Mouse (Mus musculus): Measurements from ENCODE around the gene Tmem86a. TPM values are rescaled to one million over a fixed set of nuclear protein-coding genes. Genes with fewer than 3 reads are reported as not detected.

Gene Tmem86a
- polyA plus RNA-seq, 1 experiment from 2014 or later: 30.2 TPM

DNA sequence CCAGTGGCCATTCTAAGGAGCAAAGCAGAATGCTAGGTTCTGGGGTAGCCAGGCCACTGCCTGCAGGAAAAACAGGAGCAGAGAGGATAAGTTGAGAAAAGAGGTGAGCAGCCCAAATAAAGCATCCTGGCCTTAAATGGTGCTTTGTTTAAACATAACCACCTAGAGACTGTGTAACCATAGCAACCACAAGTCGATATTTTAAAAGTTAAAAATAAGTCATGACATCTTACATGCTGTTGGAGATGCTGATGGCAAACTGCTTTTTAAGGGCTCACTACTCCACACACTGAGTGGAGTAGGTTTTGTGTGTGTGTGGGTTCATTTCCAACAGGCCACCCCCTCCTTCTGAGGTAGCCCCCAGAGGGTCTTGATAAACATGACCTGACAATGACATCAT, 34.7 kb downstream of the Tmem86a start:
- Histone ChIP-seq H3K9ac (no peak overlapping the region), H3K4me2 (no peak overlapping the region), H3K27ac (no peak overlapping the region), H3K27me3 (no peaks in the 10 kb centered on the region), H3K36me3 (no peaks in the 10 kb centered on the region), H3K9me3 (replicated peaks) (no peaks in the 10 kb centered on the region), H3K4me1 (peaks cover 5% of the 10 kb centered on the region), H3K4me3 (replicated peaks) (no peak overlapping the region)
- no peak for ATAC-seq (replicated peaks; ENCODE audit: low FRiP score)
- WGBS: 84% methylated on average over 1 of the region's 1 CpGs

DNA sequence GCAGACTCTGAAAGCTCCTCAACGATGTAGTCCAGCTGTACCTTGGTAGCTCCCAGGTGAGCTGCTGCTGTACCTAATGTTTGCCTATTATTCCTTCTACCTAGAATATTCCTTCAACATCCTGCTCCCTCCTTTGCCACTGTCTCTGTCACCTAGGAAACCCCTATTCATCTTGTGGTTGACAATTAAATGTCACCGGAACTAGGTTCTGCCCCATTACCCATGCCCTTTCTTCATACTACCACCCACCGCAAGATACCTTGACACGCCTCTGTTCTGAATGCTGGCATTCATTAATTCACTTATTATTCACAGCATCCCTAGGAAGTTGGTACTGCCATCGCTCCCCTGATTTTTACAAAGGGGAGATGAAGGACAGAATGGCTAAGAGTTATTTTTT, 43.5 kb downstream of the Tmem86a start:
- Histone ChIP-seq H3K36me3 (no peaks in the 10 kb centered on the region), H3K27me3 (no peaks in the 10 kb centered on the region), H3K27ac (no peak overlapping the region), H3K4me2 (no peak overlapping the region), H3K9me3 (replicated peaks) (no peaks in the 10 kb centered on the region), H3K4me3 (replicated peaks) (no peak overlapping the region), H3K4me1 (no peaks in the 10 kb centered on the region), H3K9ac (no peak overlapping the region)
- ATAC-seq (replicated peaks; ENCODE audit: low FRiP score): no peak
- 60% methylated on average over 5 of the region's 5 CpGs for WGBS

DNA sequence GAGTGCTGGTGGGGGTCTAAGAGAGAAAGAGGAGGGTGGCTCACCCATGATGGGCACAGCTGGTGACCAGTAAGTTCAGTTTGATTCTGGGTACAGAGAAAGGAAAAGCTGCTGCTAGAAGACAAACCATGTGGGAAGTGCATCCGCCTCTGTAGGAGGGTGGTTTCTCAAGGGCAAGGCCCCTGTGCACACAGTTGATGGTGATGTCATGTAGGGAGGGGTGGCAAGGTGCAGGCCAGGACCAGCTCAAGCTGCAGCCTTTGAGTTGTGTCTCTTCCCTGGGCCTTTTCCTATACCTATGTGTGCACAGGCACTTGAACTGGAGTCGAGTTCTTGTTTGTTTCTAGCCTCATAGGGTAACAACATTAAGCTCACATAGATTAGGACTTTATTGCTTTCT, 44.6 kb downstream of the Tmem86a start:
- no peak overlapping the region for H3K9ac ChIP-seq
- no peaks in the 10 kb centered on the region for H3K27me3 ChIP-seq
- ATAC-seq (replicated peaks; ENCODE audit: low FRiP score): no peak
- H3K4me1 ChIP-seq: no peaks in the 10 kb centered on the region
- H3K27ac ChIP-seq: no peak overlapping the region
- H3K4me2 ChIP-seq: no peak overlapping the region
- H3K36me3 ChIP-seq: no peaks in the 10 kb centered on the region
- H3K9me3 ChIP-seq (replicated peaks): no peaks in the 10 kb centered on the region
- WGBS: 78% methylated on average over 2 of the region's 2 CpGs
- H3K4me3 ChIP-seq (replicated peaks): no peak overlapping the region

DNA sequence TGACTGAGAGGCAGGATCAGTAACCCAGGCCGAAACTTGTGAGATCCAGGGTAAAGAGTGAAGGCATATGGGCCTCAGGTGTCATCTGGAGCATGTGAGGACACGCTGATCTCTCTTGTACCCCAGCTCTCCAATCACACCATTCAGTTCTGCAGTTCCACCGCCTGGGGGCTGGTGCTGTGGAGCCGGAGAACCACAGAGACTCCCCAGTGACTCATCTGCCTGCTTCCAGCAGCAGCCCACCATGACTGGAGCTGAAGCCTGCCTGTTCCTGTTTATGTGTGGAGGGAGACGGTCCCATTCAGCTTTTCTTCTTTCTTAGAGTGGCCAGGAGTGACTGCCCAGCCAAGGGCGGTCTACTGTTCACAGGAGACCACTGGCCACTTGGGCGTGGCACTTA, 47.6 kb downstream of the Tmem86a start:
- Histone ChIP-seq H3K27ac (no peak overlapping the region), H3K9me3 (replicated peaks) (no peaks in the 10 kb centered on the region), H3K9ac (no peak overlapping the region), H3K36me3 (no peaks in the 10 kb centered on the region), H3K4me2 (no peak overlapping the region), H3K4me1 (no peaks in the 10 kb centered on the region), H3K4me3 (replicated peaks) (no peak overlapping the region), H3K27me3 (no peaks in the 10 kb centered on the region)
- WGBS: 70% methylated on average over 7 of the region's 7 CpGs
- no peak for ATAC-seq (replicated peaks; ENCODE audit: low FRiP score)

DNA sequence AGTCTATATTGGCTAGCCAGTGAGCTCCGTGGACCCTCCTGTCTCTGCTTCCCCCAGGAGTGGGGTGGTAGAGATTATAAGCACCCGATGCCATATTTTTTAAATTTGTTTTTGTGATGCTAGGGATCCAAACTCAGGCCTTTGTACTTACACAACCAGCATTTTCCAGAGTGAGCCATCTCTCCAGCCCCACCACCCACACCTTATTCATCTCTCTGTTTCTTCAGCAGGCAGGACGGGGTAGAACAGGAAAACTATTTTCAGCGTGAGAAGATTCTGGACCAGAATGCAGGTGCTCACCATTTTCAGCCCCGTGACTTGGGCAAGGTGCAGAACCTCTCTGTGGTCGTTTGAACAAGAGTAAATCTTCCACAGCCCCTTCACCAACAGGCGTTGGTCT, 48.9 kb downstream of the Tmem86a start:
- H3K36me3 ChIP-seq: no peaks in the 10 kb centered on the region
- H3K4me1 ChIP-seq: no peaks in the 10 kb centered on the region
- 85% methylated on average over 7 of the region's 7 CpGs for WGBS
- no peaks in the 10 kb centered on the region for H3K27me3 ChIP-seq
- no peak overlapping the region for H3K27ac ChIP-seq
- no peak for ATAC-seq (replicated peaks; ENCODE audit: low FRiP score)
- no peak overlapping the region for H3K4me2 ChIP-seq
- H3K9me3 ChIP-seq (replicated peaks): no peaks in the 10 kb centered on the region
- no peak overlapping the region for H3K4me3 ChIP-seq (replicated peaks)
- H3K9ac ChIP-seq: no peak overlapping the region

DNA sequence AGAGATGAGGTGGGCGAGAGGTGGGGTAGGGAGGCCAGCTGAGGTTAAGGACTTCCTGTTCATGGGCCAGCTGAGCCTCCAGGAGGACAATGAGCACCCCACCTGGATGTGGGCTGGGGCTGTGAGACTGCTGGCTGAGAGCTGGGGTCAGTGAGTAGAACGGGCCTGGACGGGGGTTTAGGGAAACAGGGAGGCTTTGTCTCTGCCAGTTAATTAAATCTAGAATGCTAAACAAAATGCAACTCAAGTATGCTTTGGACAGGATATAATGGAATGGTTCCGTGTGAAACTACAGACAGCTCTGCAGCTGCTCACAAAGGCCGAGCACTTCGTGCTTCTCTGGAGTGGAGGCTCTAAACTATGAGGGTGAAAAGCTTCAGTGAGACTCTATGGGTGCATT, 50.2 kb downstream of the Tmem86a start:
- Histone ChIP-seq H3K27ac (no peak overlapping the region), H3K9ac (no peak overlapping the region), H3K4me2 (no peak overlapping the region), H3K9me3 (replicated peaks) (no peaks in the 10 kb centered on the region), H3K4me3 (replicated peaks) (no peak overlapping the region), H3K27me3 (no peaks in the 10 kb centered on the region), H3K36me3 (no peaks in the 10 kb centered on the region), H3K4me1 (no peaks in the 10 kb centered on the region)
- WGBS: 68% methylated on average over 6 of the region's 6 CpGs
- ATAC-seq (replicated peaks; ENCODE audit: low FRiP score): no peak

DNA sequence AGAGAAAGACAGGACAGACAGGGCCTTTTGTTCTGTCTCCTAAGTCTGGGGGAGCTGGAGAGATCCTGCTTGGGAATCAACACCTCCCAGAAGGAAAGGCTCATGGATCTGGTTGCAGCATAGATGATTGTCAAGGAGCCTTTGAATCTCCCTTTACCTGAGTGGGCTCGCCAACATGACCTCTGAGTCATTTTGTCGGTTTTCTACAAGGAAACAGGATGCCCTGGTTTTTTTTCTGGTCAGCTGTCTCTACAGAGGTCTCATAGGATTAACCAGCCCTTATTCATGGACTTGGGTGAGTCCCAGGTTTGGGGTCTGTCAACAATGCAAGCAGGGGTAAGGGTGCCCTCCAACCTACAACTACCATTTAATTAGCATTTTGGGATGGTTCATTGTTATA, 52.6 kb downstream of the Tmem86a start:
- no peaks in the 10 kb centered on the region for H3K27me3 ChIP-seq
- no peak overlapping the region for H3K9ac ChIP-seq
- no peak overlapping the region for H3K4me2 ChIP-seq
- H3K4me1 ChIP-seq: no peaks in the 10 kb centered on the region
- no peak overlapping the region for H3K4me3 ChIP-seq (replicated peaks)
- ATAC-seq (replicated peaks; ENCODE audit: low FRiP score): no peak
- H3K9me3 ChIP-seq (replicated peaks): no peaks in the 10 kb centered on the region
- WGBS: 38% methylated on average over 2 of the region's 2 CpGs
- no peaks in the 10 kb centered on the region for H3K36me3 ChIP-seq
- no peak overlapping the region for H3K27ac ChIP-seq

DNA sequence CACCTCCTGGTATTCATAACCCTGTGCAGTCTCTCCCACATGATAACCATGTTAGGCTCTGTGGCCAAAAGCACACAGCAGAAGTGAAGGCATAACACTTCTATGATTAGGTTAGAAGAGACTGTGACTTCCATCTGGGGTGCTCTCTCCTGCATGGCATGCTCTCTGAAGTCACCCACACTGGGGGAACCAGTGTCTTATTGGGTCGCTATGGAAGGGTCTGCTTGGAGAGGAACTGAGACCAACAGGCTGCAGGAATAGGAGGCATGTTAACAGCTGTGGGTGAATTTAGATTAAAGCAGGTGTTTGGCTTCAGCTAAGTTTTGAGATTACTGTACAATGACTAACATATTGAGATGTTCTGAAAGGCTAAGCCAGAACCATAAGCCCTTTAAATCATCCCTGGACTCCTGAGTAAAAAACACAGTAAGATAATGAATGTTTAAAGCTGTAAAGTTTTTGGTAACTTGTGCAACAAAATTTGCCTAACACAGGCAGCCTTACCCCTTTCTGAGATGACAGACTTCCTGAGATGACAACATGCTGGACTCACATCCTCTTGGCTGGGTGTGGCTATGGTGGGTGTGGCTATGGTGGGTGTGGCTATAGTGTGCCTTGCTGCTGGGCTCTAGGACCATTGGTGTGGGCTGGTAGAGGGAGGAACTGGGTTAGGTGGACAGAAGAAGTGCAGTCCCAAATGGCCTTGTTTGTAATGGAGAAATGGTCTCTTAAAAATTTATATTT, 53.4 kb downstream of the Tmem86a start:
- no peak overlapping the region for H3K4me3 ChIP-seq (replicated peaks)
- H3K27me3 ChIP-seq: no peaks in the 10 kb centered on the region
- ATAC-seq (replicated peaks; ENCODE audit: low FRiP score): no peak
- no peak overlapping the region for H3K9ac ChIP-seq
- no peak overlapping the region for H3K4me2 ChIP-seq
- no peak overlapping the region for H3K27ac ChIP-seq
- H3K4me1 ChIP-seq: no peaks in the 10 kb centered on the region
- WGBS: 86% methylated on average over 1 of the region's 1 CpGs
- H3K9me3 ChIP-seq (replicated peaks): no peaks in the 10 kb centered on the region
- no peaks in the 10 kb centered on the region for H3K36me3 ChIP-seq

Small RNA genes lying within 50 kb of the gene (microRNA-seq; reads per million reads assigned to microRNA genes)
- not detected for gene Mir7056

Other genes starting within 250 kb of the Tmem86a start
- gene Ldha, start 209.1 kb upstream of the Tmem86a start, polyA plus RNA-seq (2015; fragmentation: Nextera tagmentation; extraction: Ambion mirVana): 1,596 and 1,620 TPM in 2 replicates
- gene Ldhc, start 189.4 kb upstream of the Tmem86a start, polyA plus RNA-seq (2015; fragmentation: Nextera tagmentation; extraction: Ambion mirVana): 0.12 TPM in 1 of 2 replicates, not detected in the other
- 177 and 180 TPM in 2 replicates for gene Tsg101, start 130.6 kb upstream of the Tmem86a start, polyA plus RNA-seq (2015; fragmentation: Nextera tagmentation; extraction: Ambion mirVana)
- 11.7 and 12.4 TPM in 2 replicates for gene Uevld, start 92.1 kb upstream of the Tmem86a start, polyA plus RNA-seq (2015; fragmentation: Nextera tagmentation; extraction: Ambion mirVana)
- gene Gm9999, start 67.0 kb upstream of the Tmem86a start, polyA plus RNA-seq (2015; fragmentation: Nextera tagmentation; extraction: Ambion mirVana): not detected in 2 replicates
- 18.8 and 19.4 TPM in 2 replicates for gene Spty2d1, start 42.2 kb upstream of the Tmem86a start, polyA plus RNA-seq (2015; fragmentation: Nextera tagmentation; extraction: Ambion mirVana)
- gene Ptpn5, start 83.1 kb downstream of the Tmem86a start, polyA plus RNA-seq (2015; fragmentation: Nextera tagmentation; extraction: Ambion mirVana): 0.66 and 0.92 TPM in 2 replicates
- not detected in 2 replicates for gene Mrgpra6, start 154.3 kb downstream of the Tmem86a start, polyA plus RNA-seq (2015; fragmentation: Nextera tagmentation; extraction: Ambion mirVana)
- not detected in 2 replicates for gene Mrgpra9, start 202.2 kb downstream of the Tmem86a start, polyA plus RNA-seq (2015; fragmentation: Nextera tagmentation; extraction: Ambion mirVana)